Comparison of ENCODE assay signal across 8 mouse cellular contexts in genomic region chr16:93686945-93687344, GRCm38 (mm10). TPM values are rescaled to one million over a fixed set of nuclear protein-coding genes. Genes with fewer than 3 reads are reported as not detected.
A peak's percentile ranks its signal among the peaks of the same experiment; 100 is the strongest.
DNase-seq lines count a peak whose midpoint lies in the region; ATAC-seq lines count a peak whose summit lies in the region.

No protein-coding gene starts in this region.

- DNase-seq in kidney, adult 18-20 months, result peak; percentile 26
- DNase-seq in kidney, postnatal 25 days, result no peak
- peak; percentile 52 for DNase-seq in MEL-GATA-1-ER (ENCODE audit: extremely low read depth, low read depth)
- DNase-seq in gastrocnemius, postnatal 25 days, result no peak
- DNase-seq in neural tube, embryonic 10.5 days (ENCODE audit: extremely low spot score, low spot score), result no peak
- DNase-seq in urinary bladder, adult 18-20 months (ENCODE audit: low spot score in 2 of 2), result no peak

- peaks cover 31% of the 10 kb centered on the region for H3K4me1 ChIP-seq in embryonic facial prominence, embryonic 13.5 days
- H3K4me1 ChIP-seq in liver, embryonic 16.5 days (ENCODE audit: control insufficient read depth, low read depth, low read length), result peaks cover 7% of the 10 kb centered on the region

- H3K4me3 ChIP-seq in embryonic facial prominence, embryonic 13.5 days, result no peak overlapping the region; the same call in 1 of the 2 replicates
- no peak overlapping the region for H3K4me3 ChIP-seq in liver, embryonic 16.5 days (ENCODE audit: low read depth, low read length)

- peaks cover 40% of the 10 kb centered on the region for H3K27me3 ChIP-seq in embryonic facial prominence, embryonic 13.5 days
- H3K27me3 ChIP-seq in liver, embryonic 16.5 days (ENCODE audit: control insufficient read depth, insufficient read depth, low read depth, low read length), result peaks cover 36% of the 10 kb centered on the region

- no peaks in the 10 kb centered on the region for H3K9me3 ChIP-seq in embryonic facial prominence, embryonic 13.5 days
- H3K9me3 ChIP-seq in liver, embryonic 16.5 days (replicated peaks; ENCODE audit: control insufficient read depth, low read length), result no peaks in the 10 kb centered on the region

- no peak overlapping the region for H3K27ac ChIP-seq in embryonic facial prominence, embryonic 13.5 days
- no peak overlapping the region for H3K27ac ChIP-seq in liver, embryonic 16.5 days (ENCODE audit: low read length)

- ATAC-seq in embryonic facial prominence, embryonic 13.5 days (ENCODE audit: insufficient number of reproducible peaks, insufficient read depth, low FRiP score, low TSS enrichment, low read depth), result no peak
- ATAC-seq in liver, embryonic 16.5 days (ENCODE audit: low read depth), result no peak

- 43% methylated on average over 5 of the region's 5 CpGs for WGBS in embryonic facial prominence, embryonic 13.5 days
- WGBS in liver, embryonic 16.5 days (ENCODE audit: insufficient replicate concordance), result 29% methylated on average over 5 of the region's 5 CpGs

- no peaks in the 10 kb centered on the region for H3K36me3 ChIP-seq in embryonic facial prominence, embryonic 13.5 days
- no peaks in the 10 kb centered on the region for H3K36me3 ChIP-seq in liver, embryonic 16.5 days (ENCODE audit: control insufficient read depth, insufficient read depth)

- no peak overlapping the region for H3K9ac ChIP-seq in embryonic facial prominence, embryonic 13.5 days
- H3K9ac ChIP-seq in liver, embryonic 16.5 days (ENCODE audit: low read depth, low read length), result no peak overlapping the region

- H3K4me2 ChIP-seq in embryonic facial prominence, embryonic 13.5 days, result peak overlapping the region; percentile 34
- 0 out of 2 replicates have a peak overlapping the region, but pooled peaks have one; percentile 3 for H3K4me2 ChIP-seq in liver, embryonic 16.5 days (ENCODE audit: low read depth, low read length)

RNA-seq across cellular contexts. Expression of gene Cbr3, which starts 3.9 kb away (rescaled TPM):
- polyA plus RNA-seq in embryonic facial prominence, embryonic 13.5 days (2015; fragmentation: Nextera tagmentation; extraction: Ambion mirVana), result 8.1 and 9.9 TPM in 2 replicates
- 0.35 and 0.73 TPM in 2 replicates for polyA plus RNA-seq in liver, embryonic 16.5 days (2015; fragmentation: Nextera tagmentation; extraction: Ambion mirVana)
- 1 to 10 TPM; 1.8 to 2.4 TPM for total RNA-seq in gastrocnemius, postnatal 25 days (2021)

RNA-seq across cellular contexts. Expression of gene Dop1b, which starts 24.8 kb away (rescaled TPM):
- 11.8 and 16.4 TPM in 2 replicates for polyA plus RNA-seq in embryonic facial prominence, embryonic 13.5 days (2015; fragmentation: Nextera tagmentation; extraction: Ambion mirVana)
- polyA plus RNA-seq in liver, embryonic 16.5 days (2015; fragmentation: Nextera tagmentation; extraction: Ambion mirVana), result 17.2 and 21.6 TPM in 2 replicates
- total RNA-seq in gastrocnemius, postnatal 25 days (2021), result 10 to 100 TPM; 20.6 to 26.9 TPM

RNA-seq across cellular contexts. Expression of gene Gm5678, which starts 59.0 kb away (rescaled TPM):
- polyA plus RNA-seq in embryonic facial prominence, embryonic 13.5 days (2015; fragmentation: Nextera tagmentation; extraction: Ambion mirVana), result 0.29 TPM in 1 of 2 replicates, not detected in the other
- polyA plus RNA-seq in liver, embryonic 16.5 days (2015; fragmentation: Nextera tagmentation; extraction: Ambion mirVana), result not detected in 2 replicates
- total RNA-seq in gastrocnemius, postnatal 25 days (2021), result 1 to 10 TPM in 1 of 2 experiments, under 1 TPM in 1; 0.59 to 1.7 TPM

Comparison
In these comparisons a context has a peak if more than half of its experiments do, and no peak if none do; other contexts are left out.
1. DNase-seq: peak in kidney, adult 18-20 months (single experiment) and MEL-GATA-1-ER (single experiment); none in kidney, postnatal 25 days (0 of 2), gastrocnemius, postnatal 25 days (single experiment), neural tube, embryonic 10.5 days (single experiment) and urinary bladder, adult 18-20 months (0 of 2).